Mouse (Mus musculus): ENCODE results near the gene Dync1li2. TPM values are rescaled to one million over a fixed set of nuclear protein-coding genes. Genes with fewer than 3 reads are reported as not detected.

Dync1li2 gene
- polyA plus RNA-seq, 1 experiment: 28.5 TPM

DNA sequence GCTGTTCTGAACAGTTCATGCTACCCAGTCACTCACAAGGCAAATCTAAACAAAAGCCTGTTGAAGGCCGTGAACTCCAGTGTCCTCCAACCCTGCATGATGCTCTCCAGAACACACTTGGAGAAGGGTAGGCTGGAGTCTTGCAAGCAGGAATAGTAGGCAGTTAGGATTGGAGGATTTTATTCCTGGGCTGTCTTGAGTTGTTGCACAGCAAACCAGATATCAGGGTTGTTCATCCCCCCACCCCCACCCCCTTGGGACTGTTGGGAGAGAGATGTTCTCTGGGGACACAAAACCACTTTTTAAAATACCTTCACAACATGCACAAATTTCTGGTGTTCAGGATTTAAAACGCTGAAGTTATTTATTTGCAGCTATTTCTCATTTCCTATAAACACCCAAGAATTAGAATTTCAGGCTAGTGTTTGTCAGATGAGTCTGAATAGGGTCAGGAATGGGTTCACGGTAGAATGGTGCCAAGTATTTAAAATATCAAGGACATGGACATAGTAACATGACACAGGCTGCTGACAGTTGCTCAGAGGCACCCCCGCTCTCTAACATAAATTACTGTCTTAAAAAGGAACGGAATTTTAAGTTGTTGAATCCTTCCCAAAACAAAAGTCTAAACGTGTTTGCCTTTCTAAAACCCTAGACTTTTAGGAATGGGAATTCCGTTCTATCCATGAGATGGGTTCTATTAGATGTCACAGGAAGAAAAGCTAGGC is 29.9 kb downstream of the Dync1li2 start:
- WGBS: 77% methylated on average over 7 of the region's 7 CpGs
- no peak for TF ChIP-seq POLR2A (IDR thresholded peaks at IDR 0.05; ENCODE audit: borderline replicate concordance, control insufficient read depth, low read depth, low read length)
- TF ChIP-seq CTCF (IDR thresholded peaks at IDR 0.05; ENCODE audit: control insufficient read depth, insufficient read depth, low read length): no peak
- Histone ChIP-seq H3K27ac (ENCODE audit: control insufficient read depth, insufficient read depth, low read depth, low read length, poor library complexity) (no peak overlapping the region), H3K4me1 (ENCODE audit: control insufficient read depth, insufficient read depth, low read length) (no peaks in the 10 kb centered on the region; the same call in none of the 2 replicates), H3K4me3 (replicated peaks; ENCODE audit: control insufficient read depth, low read depth, low read length) (no peak overlapping the region)

GRCm38 (mm10) chr8:104411972-104412371 is 30.9 kb downstream of the Dync1li2 start:
- TF ChIP-seq CTCF (IDR thresholded peaks at IDR 0.05; ENCODE audit: control insufficient read depth, insufficient read depth, low read length): no peak
- no peak for TF ChIP-seq POLR2A (IDR thresholded peaks at IDR 0.05; ENCODE audit: borderline replicate concordance, control insufficient read depth, low read depth, low read length)
- H3K27ac ChIP-seq (ENCODE audit: control insufficient read depth, insufficient read depth, low read depth, low read length, poor library complexity): no peak overlapping the region
- 57% methylated on average over 3 of the region's 3 CpGs for WGBS
- no peaks in the 10 kb centered on the region; the same call in none of the 2 replicates for H3K4me1 ChIP-seq (ENCODE audit: control insufficient read depth, insufficient read depth, low read length)
- no peak overlapping the region for H3K4me3 ChIP-seq (replicated peaks; ENCODE audit: control insufficient read depth, low read depth, low read length)

DNA sequence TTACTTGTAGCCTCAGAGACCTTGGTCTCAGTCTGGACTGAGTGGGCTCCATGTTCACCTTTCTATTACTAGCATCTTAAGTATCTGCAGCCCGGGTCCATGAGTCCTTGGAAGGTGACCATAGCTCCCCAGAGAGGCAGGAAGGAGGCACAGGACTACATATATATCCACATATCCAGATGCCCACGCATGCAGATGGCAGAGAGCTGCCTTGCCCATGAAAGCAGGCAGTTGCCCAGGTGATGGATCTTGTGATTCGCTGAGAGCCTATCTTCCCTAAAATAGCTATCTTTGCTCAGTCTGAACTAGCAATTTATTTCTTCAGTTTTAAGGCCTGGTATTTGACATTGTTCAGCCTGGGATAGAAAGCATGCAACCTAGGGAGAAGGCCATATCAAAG is 31.4 kb downstream of the Dync1li2 start:
- 78% methylated on average over 3 of the region's 3 CpGs for WGBS
- no peaks in the 10 kb centered on the region; the same call in none of the 2 replicates for H3K4me1 ChIP-seq (ENCODE audit: control insufficient read depth, insufficient read depth, low read length)
- no peak overlapping the region for H3K27ac ChIP-seq (ENCODE audit: control insufficient read depth, insufficient read depth, low read depth, low read length, poor library complexity)
- no peak overlapping the region for H3K4me3 ChIP-seq (replicated peaks; ENCODE audit: control insufficient read depth, low read depth, low read length)
- TF ChIP-seq POLR2A (IDR thresholded peaks at IDR 0.05; ENCODE audit: borderline replicate concordance, control insufficient read depth, low read depth, low read length): no peak
- TF ChIP-seq CTCF (IDR thresholded peaks at IDR 0.05; ENCODE audit: control insufficient read depth, insufficient read depth, low read length): no peak

- Histone ChIP-seq H3K4me3 (replicated peaks; ENCODE audit: control insufficient read depth, low read depth, low read length) (no peak overlapping the region), H3K27ac (ENCODE audit: control insufficient read depth, insufficient read depth, low read depth, low read length, poor library complexity) (no peak overlapping the region), H3K4me1 (ENCODE audit: control insufficient read depth, insufficient read depth, low read length) (no peaks in the 10 kb centered on the region; the same call in none of the 2 replicates)
- TF ChIP-seq CTCF (IDR thresholded peaks at IDR 0.05; ENCODE audit: control insufficient read depth, insufficient read depth, low read length) (no peak), POLR2A (IDR thresholded peaks at IDR 0.05; ENCODE audit: borderline replicate concordance, control insufficient read depth, low read depth, low read length) (no peak)
- WGBS: 77% methylated on average over 7 of the region's 7 CpGs
These were observed 32.1 kb downstream of the Dync1li2 start for GRCm38 (mm10) chr8:104410628-104411273.

DNA sequence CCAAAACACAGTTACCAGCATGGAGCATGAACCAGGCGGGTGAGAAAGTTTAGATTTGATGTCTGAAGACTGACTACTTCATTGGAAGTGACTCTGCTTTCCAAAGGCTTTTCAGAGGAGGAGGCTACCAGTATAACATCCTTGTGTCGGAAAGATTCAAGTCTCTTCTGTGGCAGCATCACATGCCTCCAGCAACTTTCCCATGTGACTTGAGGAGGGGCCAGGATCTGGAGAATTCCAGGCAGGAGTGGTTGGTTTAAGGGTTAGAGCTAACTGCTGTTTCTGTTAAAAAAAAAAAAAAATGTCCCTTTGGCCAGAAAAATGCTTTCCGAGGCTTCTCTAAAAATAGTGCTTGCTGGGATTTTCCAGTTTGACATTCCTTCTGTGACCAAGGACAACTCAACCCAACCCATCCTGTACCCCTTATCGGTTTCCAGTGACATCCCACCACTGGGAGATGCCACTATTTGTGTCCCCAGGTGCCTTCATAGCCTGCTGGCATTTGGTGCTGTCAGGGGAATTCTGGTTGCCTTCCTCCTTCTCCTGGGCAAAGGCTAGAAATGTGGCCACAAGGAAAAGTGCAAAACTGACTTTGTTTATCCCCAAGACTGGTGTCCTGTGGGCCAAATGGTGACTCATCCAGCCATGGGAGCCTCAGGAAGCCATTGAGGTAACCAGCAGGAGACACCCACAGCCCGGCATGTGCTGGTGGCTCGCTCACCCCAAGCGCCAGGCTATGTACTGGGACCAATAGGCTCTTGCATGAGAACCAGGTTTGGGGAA is 34.3 kb downstream of the Dync1li2 start:
- no peak for TF ChIP-seq CTCF (IDR thresholded peaks at IDR 0.05; ENCODE audit: control insufficient read depth, insufficient read depth, low read length)
- no peak for TF ChIP-seq POLR2A (IDR thresholded peaks at IDR 0.05; ENCODE audit: borderline replicate concordance, control insufficient read depth, low read depth, low read length)
- Histone ChIP-seq H3K4me1 (ENCODE audit: control insufficient read depth, insufficient read depth, low read length) (no peaks in the 10 kb centered on the region), H3K27ac (ENCODE audit: control insufficient read depth, insufficient read depth, low read depth, low read length, poor library complexity) (no peak overlapping the region), H3K4me3 (replicated peaks; ENCODE audit: control insufficient read depth, low read depth, low read length) (no peak overlapping the region)
- WGBS: 80% methylated on average over 7 of the region's 7 CpGs

DNA sequence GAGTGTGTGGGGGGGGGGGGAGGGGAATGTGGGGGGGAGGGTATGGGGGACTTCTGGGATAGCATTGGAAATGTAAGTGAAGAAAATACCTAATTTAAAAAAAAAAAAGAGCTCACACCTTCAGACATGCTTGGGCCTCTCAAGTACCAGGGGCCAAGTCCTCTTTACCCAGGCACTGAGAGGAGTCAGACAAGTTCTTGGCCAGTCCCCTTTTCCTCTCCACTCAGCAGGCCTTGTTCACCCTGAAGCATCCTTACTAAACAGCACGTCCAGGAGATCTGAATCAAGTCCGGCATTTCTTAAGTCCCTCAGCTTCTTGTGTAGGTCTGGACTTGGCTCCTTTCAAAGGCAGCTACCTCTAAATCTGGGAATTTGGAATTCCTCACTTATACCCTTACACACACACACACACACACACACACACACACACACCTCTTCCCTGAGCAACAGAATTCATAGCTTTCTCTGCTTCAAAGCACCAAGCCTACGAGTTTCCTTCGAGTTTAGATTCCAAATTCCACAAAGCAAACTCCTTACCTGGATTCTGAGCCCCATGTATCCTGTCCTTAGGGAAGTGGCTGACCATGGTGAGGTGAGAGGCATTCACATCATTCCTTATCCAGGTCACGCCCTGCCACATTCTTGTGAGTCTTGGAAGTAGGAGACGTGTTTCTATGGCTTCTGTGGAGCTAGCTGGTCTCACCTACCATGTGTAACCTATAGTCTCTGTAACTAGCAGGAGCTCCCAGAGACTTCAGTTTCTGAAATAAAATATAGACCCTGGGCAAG is 36.3 kb downstream of the Dync1li2 start:
- no peaks in the 10 kb centered on the region for H3K4me1 ChIP-seq (ENCODE audit: control insufficient read depth, insufficient read depth, low read length)
- H3K27ac ChIP-seq (ENCODE audit: control insufficient read depth, insufficient read depth, low read depth, low read length, poor library complexity): no peak overlapping the region
- H3K4me3 ChIP-seq (replicated peaks; ENCODE audit: control insufficient read depth, low read depth, low read length): no peak overlapping the region
- WGBS: 84% methylated on average over 6 of the region's 6 CpGs
- TF ChIP-seq POLR2A (IDR thresholded peaks at IDR 0.05; ENCODE audit: borderline replicate concordance, control insufficient read depth, low read depth, low read length) (no peak), CTCF (IDR thresholded peaks at IDR 0.05; ENCODE audit: control insufficient read depth, insufficient read depth, low read length) (no peak)

DNA sequence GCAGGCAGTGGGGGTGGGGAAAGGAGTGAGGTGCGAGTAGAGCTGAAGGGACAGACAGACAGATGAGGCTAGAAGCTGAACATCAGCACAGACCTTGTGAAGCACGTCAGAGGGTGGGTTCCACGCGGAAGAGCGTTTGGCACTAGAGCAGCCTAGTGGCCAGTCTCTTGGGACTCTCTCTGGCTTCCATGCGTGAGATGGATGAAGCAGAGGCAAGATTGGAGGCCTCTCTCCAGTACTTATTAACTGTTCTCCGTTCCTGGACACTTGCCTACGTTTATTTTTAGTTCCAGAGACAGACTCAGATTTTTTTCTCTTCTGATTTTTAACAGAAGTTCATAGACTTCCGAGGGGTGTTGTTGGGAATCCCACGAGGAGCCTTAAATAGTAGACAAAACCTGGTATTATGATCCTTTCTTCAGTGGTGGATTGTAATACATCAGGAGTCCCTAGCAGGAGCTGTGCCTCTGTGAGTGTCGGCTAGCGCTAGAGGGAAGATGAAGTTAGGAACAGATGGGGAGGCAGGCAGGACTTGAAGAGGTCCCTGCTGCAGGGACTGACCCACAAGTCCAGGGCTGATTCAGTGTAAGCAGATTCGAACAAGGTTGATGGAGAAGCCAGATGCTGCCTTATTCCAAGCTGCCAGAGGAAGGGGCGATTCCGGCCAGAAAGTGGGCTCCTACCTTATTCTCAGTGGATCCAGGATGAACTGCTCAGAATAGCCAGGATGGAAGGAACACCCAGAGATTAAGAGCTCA is 37.2 kb downstream of the Dync1li2 start:
- no peaks in the 10 kb centered on the region for H3K4me1 ChIP-seq (ENCODE audit: control insufficient read depth, insufficient read depth, low read length)
- no peak for TF ChIP-seq CTCF (IDR thresholded peaks at IDR 0.05; ENCODE audit: control insufficient read depth, insufficient read depth, low read length)
- no peak for TF ChIP-seq POLR2A (IDR thresholded peaks at IDR 0.05; ENCODE audit: borderline replicate concordance, control insufficient read depth, low read depth, low read length)
- WGBS: 77% methylated on average over 15 of the region's 15 CpGs
- no peak overlapping the region for H3K27ac ChIP-seq (ENCODE audit: control insufficient read depth, insufficient read depth, low read depth, low read length, poor library complexity)
- H3K4me3 ChIP-seq (replicated peaks; ENCODE audit: control insufficient read depth, low read depth, low read length): no peak overlapping the region
